Mouse (Mus musculus) left cerebral cortex, postnatal 25 days (tissue): Measurements from ENCODE around the gene Nfatc2. TPM values are rescaled to one million over a fixed set of nuclear protein-coding genes. Genes with fewer than 3 reads are reported as not detected.
A peak's percentile ranks its signal among the peaks of the same experiment; 100 is the strongest.

Source experiments
- DNase-seq, 2 experiments: peaks; one replicate each; pipeline ENCODE4 v3.0.0; 2022; ENCODE audit warnings: low spot score in 2 of 2, mixed read lengths in 1 of 2
- intact Hi-C: fragments of 180-260 bp; cut with DNase I; formaldehyde crosslinking; loops from one replicate; pipeline ENCODE4 v1.15.1; 2025
- total RNA-seq, 2 experiments: library from RNA; stranded (reverse); gene quantifications; 2 replicates each; pipeline ENCODE4 v1.2.3; 2021

Nfatc2 gene
- total RNA-seq, 2 experiments from 2014 or later, result 8.5 to 14.3 TPM

- intact Hi-C loops, result no loop called here
Observed at GRCm38 (mm10) chr2:168613092-168613880, 11.8 kb upstream of the Nfatc2 start.

GRCm38 (mm10) chr2:168610941-168611340, 9.5 kb upstream of the Nfatc2 start:
- intact Hi-C loops, result no loop called here
- no peak for DNase-seq

More at GRCm38 (mm10) chr2:168613092-168613880, 11.8 kb upstream of the Nfatc2 start:
- no peak for DNase-seq

- intact Hi-C loops, result no loop called here
- peak in 1 of 2 experiments; percentile 55 for DNase-seq
Observed at GRCm38 (mm10) chr2:168609653-168610248, 8.3 kb upstream of the Nfatc2 start.

- no peak for DNase-seq
- intact Hi-C loops, result no loop called here
Observed at GRCm38 (mm10) chr2:168608125-168608564, 6.7 kb upstream of the Nfatc2 start.

GRCm38 (mm10) chr2:168604655-168605070, 3.2 kb upstream of the Nfatc2 start:
- DNase-seq, result no peak
- intact Hi-C loops, result loop anchor here (5.0 kb wide), 1 partner anchor 77 kb away; no protein-coding TSS in a partner anchor

GRCm38 (mm10) chr2:168602387-168602741, 907 bp upstream of the Nfatc2 start:
- intact Hi-C loops, result loop anchor here (5.0 kb wide), 1 partner anchor 75 kb away; no protein-coding TSS in a partner anchor
- DNase-seq, result no peak

- intact Hi-C loops, result loop anchor here (5.0 kb wide), 1 partner anchor 74 kb away; no protein-coding TSS in a partner anchor
Observed at GRCm38 (mm10) chr2:168600750-168601490, 537 bp downstream of the Nfatc2 start.

GRCm38 (mm10) chr2:168595693-168596092, 5.8 kb downstream of the Nfatc2 start:
- no peak for DNase-seq
- intact Hi-C loops, result no loop called here

More at GRCm38 (mm10) chr2:168600750-168601490, 537 bp downstream of the Nfatc2 start:
- DNase-seq, result peak; percentile 57 to 65

GRCm38 (mm10) chr2:168593676-168594075, 7.8 kb downstream of the Nfatc2 start:
- intact Hi-C loops, result no loop called here
- DNase-seq, result no peak

- intact Hi-C loops, result no loop called here
- DNase-seq, result no peak
Observed at GRCm38 (mm10) chr2:168593004-168593403, 8.5 kb downstream of the Nfatc2 start.

GRCm38 (mm10) chr2:168591076-168591475, 10.4 kb downstream of the Nfatc2 start:
- no peak for DNase-seq

GRCm38 (mm10) chr2:168590556-168590955, 10.9 kb downstream of the Nfatc2 start:
- intact Hi-C loops, result no loop called here

More at GRCm38 (mm10) chr2:168591076-168591475, 10.4 kb downstream of the Nfatc2 start:
- intact Hi-C loops, result no loop called here

GRCm38 (mm10) chr2:168590168-168590551, 11.3 kb downstream of the Nfatc2 start:
- no peak for DNase-seq
- intact Hi-C loops, result no loop called here

More at GRCm38 (mm10) chr2:168590556-168590955, 10.9 kb downstream of the Nfatc2 start:
- no peak for DNase-seq

- intact Hi-C loops, result no loop called here
- peak in 1 of 2 experiments; percentile 30 for DNase-seq
Observed at GRCm38 (mm10) chr2:168589368-168590167, 11.9 kb downstream of the Nfatc2 start.

- intact Hi-C loops, result no loop called here
- peak in 1 of 2 experiments; percentile 36 for DNase-seq
Observed at GRCm38 (mm10) chr2:168588591-168589367, 12.7 kb downstream of the Nfatc2 start.

GRCm38 (mm10) chr2:168587159-168587558, 14.3 kb downstream of the Nfatc2 start:
- no peak for DNase-seq
- intact Hi-C loops, result no loop called here

- intact Hi-C loops, result no loop called here
Observed at GRCm38 (mm10) chr2:168586512-168586911, 14.9 kb downstream of the Nfatc2 start.

GRCm38 (mm10) chr2:168584857-168585256, 16.6 kb downstream of the Nfatc2 start:
- intact Hi-C loops, result no loop called here
- peak in 1 of 2 experiments; percentile 31 for DNase-seq

More at GRCm38 (mm10) chr2:168586512-168586911, 14.9 kb downstream of the Nfatc2 start:
- DNase-seq, result no peak
